9 mouse cellular contexts compared by ENCODE assay signal in genomic region chr17:35517526-35517925, GRCm38 (mm10). TPM values are rescaled to one million over a fixed set of nuclear protein-coding genes. Genes with fewer than 3 reads are reported as not detected.
DNase-seq lines count a peak whose midpoint lies in the region; ATAC-seq and TF ChIP-seq lines count a peak whose summit lies in the region.
"Had no signal": no experiment of that assay in that cellular context is flagged by ENCODE, and none has a peak within 500 bp of the region (broad histone marks: within the 10 kb centered on the region; RNA-seq: fewer than 3 reads in every experiment).

No protein-coding gene starts in this region.

- 9% methylated on average over 12 of the region's 12 CpGs for WGBS in hindbrain, embryonic 13.5 days
- WGBS in midbrain, embryonic 16.5 days, result 8% methylated on average over 12 of the region's 12 CpGs

- peaks cover 38% of the 10 kb centered on the region for H3K4me1 ChIP-seq in hindbrain, embryonic 13.5 days (replicated peaks)
- H3K4me1 ChIP-seq in midbrain, embryonic 16.5 days (ENCODE audit: control insufficient read depth, insufficient read depth, low read length), result peaks cover 10% of the 10 kb centered on the region; the same call in 1 of the 2 replicates

- no peaks in the 10 kb centered on the region for H3K9me3 ChIP-seq in hindbrain, embryonic 13.5 days
- no peaks in the 10 kb centered on the region for H3K9me3 ChIP-seq in midbrain, embryonic 16.5 days (replicated peaks; ENCODE audit: control insufficient read depth, low read length, poor library complexity, severe bottlenecking)

- H3K4me3 ChIP-seq in layer of hippocampus, adult 2 months, result peak overlapping the region; percentile 71
- peak overlapping the region; percentile 56 for H3K4me3 ChIP-seq in hindbrain, embryonic 13.5 days
- peak overlapping the region; percentile 63 for H3K4me3 ChIP-seq in midbrain, embryonic 16.5 days (ENCODE audit: low read depth, low read length)

- TF ChIP-seq CTCF in layer of hippocampus, adult 2 months (conservative IDR thresholded peaks at IDR 0.05), result no peak

- peaks cover 14% of the 10 kb centered on the region; the same call in 1 of the 2 replicates for H3K27me3 ChIP-seq in hindbrain, embryonic 13.5 days
- no peaks in the 10 kb centered on the region for H3K27me3 ChIP-seq in midbrain, embryonic 16.5 days (ENCODE audit: control insufficient read depth, insufficient read depth, low read depth, low read length)

- H3K36me3 ChIP-seq in hindbrain, embryonic 13.5 days, result no peaks in the 10 kb centered on the region
- no peaks in the 10 kb centered on the region for H3K36me3 ChIP-seq in midbrain, embryonic 16.5 days (ENCODE audit: control insufficient read depth, insufficient read depth, low read length)

- H3K4me2 ChIP-seq in hindbrain, embryonic 13.5 days, result peak overlapping the region; percentile 84
- peak overlapping the region; percentile 96 for H3K4me2 ChIP-seq in midbrain, embryonic 16.5 days (ENCODE audit: low read length)

- ATAC-seq in hindbrain, embryonic 13.5 days (ENCODE audit: low FRiP score), result no peak
- no peak for ATAC-seq in midbrain, embryonic 16.5 days

- H3K9ac ChIP-seq in hindbrain, embryonic 13.5 days, result peak overlapping the region; percentile 61
- peak overlapping the region; percentile 18; the same call in 1 of the 2 replicates for H3K9ac ChIP-seq in midbrain, embryonic 16.5 days (ENCODE audit: low read depth, low read length)

- no peak for DNase-seq in layer of hippocampus, adult 2 months (ENCODE audit: low spot score in 2 of 2)
- DNase-seq in layer of hippocampus, adult 11-12 months (ENCODE audit: low spot score), result no peak
- DNase-seq in c-Kit-negative CD71-positive TER-119-positive erythroid progenitor cells, embryonic 14.5 days (ENCODE audit: low read depth, low spot score), result peak; percentile 19
- DNase-seq in gastrocnemius, adult 18-20 months (ENCODE audit: low spot score), result no peak
- DNase-seq in frontal cortex, adult 2 months (ENCODE audit: extremely low spot score in 1 of 2, low spot score in 1 of 2), result no peak
- DNase-seq in layer of hippocampus, adult 8-10 months (ENCODE audit: low spot score in 2 of 2), result no peak

- H3K27ac ChIP-seq in layer of hippocampus, adult 2 months, result no peak overlapping the region
- H3K27ac ChIP-seq in hindbrain, embryonic 13.5 days, result no peak overlapping the region
- H3K27ac ChIP-seq in midbrain, embryonic 16.5 days (ENCODE audit: low read length), result no peak overlapping the region

RNA-seq across cellular contexts. Expression of gene Cchcr1, which starts 0.6 kb away (rescaled TPM):
- 10 to 100 TPM; 11.0 to 12.6 TPM for total RNA-seq in layer of hippocampus, adult 2 months (2021)
- polyA plus RNA-seq in hindbrain, embryonic 13.5 days (2015; fragmentation: Nextera tagmentation; extraction: Ambion mirVana), result 6.3 and 7.6 TPM in 2 replicates
- polyA plus RNA-seq in midbrain, embryonic 16.5 days (2015; fragmentation: Nextera tagmentation; extraction: Ambion mirVana), result 3.7 and 4.0 TPM in 2 replicates
- 1 to 10 TPM; 1.3 to 2.1 TPM for total RNA-seq in gastrocnemius, adult 18-20 months (2021)
- 10.7 and 11.6 TPM in 2 replicates for polyA plus RNA-seq in frontal cortex, adult 2 months (2012; rRNA removed)
- 10 to 100 TPM; 12.2 to 13.5 (median 12.9) TPM for total RNA-seq in layer of hippocampus, adult 8-10 months (2022)

RNA-seq across cellular contexts. Expression of gene Tcf19, which starts 0.9 kb away (rescaled TPM):
- 1 to 10 TPM; 4.7 to 7.2 TPM for total RNA-seq in layer of hippocampus, adult 2 months (2021)
- polyA plus RNA-seq in hindbrain, embryonic 13.5 days (2015; fragmentation: Nextera tagmentation; extraction: Ambion mirVana), result 14.9 and 15.4 TPM in 2 replicates
- polyA plus RNA-seq in midbrain, embryonic 16.5 days (2015; fragmentation: Nextera tagmentation; extraction: Ambion mirVana), result 8.5 and 9.4 TPM in 2 replicates
- under 1 TPM; 0.66 TPM for total RNA-seq in gastrocnemius, adult 18-20 months (2021)
- 7.2 and 7.7 TPM in 2 replicates for polyA plus RNA-seq in frontal cortex, adult 2 months (2012; rRNA removed)
- total RNA-seq in layer of hippocampus, adult 8-10 months (2022), result 1 to 10 TPM; 4.5 to 6.2 (median 5.2) TPM

RNA-seq across cellular contexts. Expression of gene Pou5f1, which starts 11.7 kb away (rescaled TPM):
- total RNA-seq in layer of hippocampus, adult 2 months (2021), result under 1 TPM in 1 of 2 experiments, not detected in 1; 0.52 TPM
- not detected in 2 replicates for polyA plus RNA-seq in hindbrain, embryonic 13.5 days (2015; fragmentation: Nextera tagmentation; extraction: Ambion mirVana)
- polyA plus RNA-seq in midbrain, embryonic 16.5 days (2015; fragmentation: Nextera tagmentation; extraction: Ambion mirVana), result 0.37 TPM in 1 of 2 replicates, not detected in the other
- not detected for total RNA-seq in gastrocnemius, adult 18-20 months (2021)
- polyA plus RNA-seq in frontal cortex, adult 2 months (2012; rRNA removed), result 0.10 TPM in 1 of 2 replicates, not detected in the other
- under 1 TPM in 2 of 4 experiments, not detected in 2; 0.45 to 0.69 TPM for total RNA-seq in layer of hippocampus, adult 8-10 months (2022)
- polyA plus RNA-seq: brain, embryonic 14.5 days had no signal

RNA-seq across cellular contexts. Expression of gene Psors1c2, which starts 15.5 kb away (rescaled TPM):
- 1 to 10 TPM in 1 of 2 experiments, under 1 TPM in 1; 0.59 to 1.1 TPM for total RNA-seq in layer of hippocampus, adult 2 months (2021)
- 0.68 and 1.4 TPM in 2 replicates for polyA plus RNA-seq in hindbrain, embryonic 13.5 days (2015; fragmentation: Nextera tagmentation; extraction: Ambion mirVana)
- polyA plus RNA-seq in midbrain, embryonic 16.5 days (2015; fragmentation: Nextera tagmentation; extraction: Ambion mirVana), result 0.60 and 0.68 TPM in 2 replicates
- total RNA-seq in gastrocnemius, adult 18-20 months (2021), result not detected
- polyA plus RNA-seq in frontal cortex, adult 2 months (2012; rRNA removed), result 0.44 and 0.65 TPM in 2 replicates
- total RNA-seq in layer of hippocampus, adult 8-10 months (2022), result 1 to 10 TPM in 2 of 4 experiments, under 1 TPM in 1, not detected in 1; 0.96 to 2.2 (median 2.1) TPM

RNA-seq across cellular contexts. Expression of gene Cdsn, which starts 34.4 kb away (rescaled TPM):
- under 1 TPM in 1 of 2 experiments, not detected in 1; 0.25 TPM for total RNA-seq in layer of hippocampus, adult 2 months (2021)
- polyA plus RNA-seq in hindbrain, embryonic 13.5 days (2015; fragmentation: Nextera tagmentation; extraction: Ambion mirVana), result 0.12 and 0.14 TPM in 2 replicates
- 0.07 and 0.09 TPM in 2 replicates for polyA plus RNA-seq in midbrain, embryonic 16.5 days (2015; fragmentation: Nextera tagmentation; extraction: Ambion mirVana)
- under 1 TPM; 0.09 to 0.69 TPM for total RNA-seq in gastrocnemius, adult 18-20 months (2021)
- polyA plus RNA-seq in frontal cortex, adult 2 months (2012; rRNA removed), result 0.70 and 0.99 TPM in 2 replicates
- total RNA-seq in layer of hippocampus, adult 8-10 months (2022), result under 1 TPM; 0.12 to 0.64 (median 0.37) TPM
